Mouse (Mus musculus) hindbrain, embryonic 16.5 days (tissue): ENCODE measurements at regions not wholly inside any gene's neighbourhood (a gene's known extent, or its start where the extent isn't known, plus 50 kb on each side); places are given as distances from the start of the nearest gene placed in this dataset.

Source experiments
- ATAC-seq: fragments of 200-750 bp; cut with Nextera tagmentation; 2 replicates; pipeline ENCODE4 v1.8.0; 2017; ENCODE audit warnings: moderate TSS enrichment, moderate library complexity
- H3K27ac ChIP-seq: fragments of 300-500 bp; sonication (generic); 2 replicates; pipeline ENCODE4 v1.5.1; 2014; ENCODE audit warnings: low read depth, mild to moderate bottlenecking, control low read depth, low read length, moderate library complexity
- H3K27me3 ChIP-seq: fragments of 300-500 bp; sonication (generic); replicated peaks from 2 replicates; pipeline ENCODE4 v1.6.1; 2014; ENCODE audit warnings: low read length; ENCODE audit not compliant: control insufficient read depth, insufficient read depth
- H3K36me3 ChIP-seq: fragments of 300-500 bp; sonication (generic); 2 replicates; pipeline ENCODE4 v1.6.1; 2014; ENCODE audit warnings: mild to moderate bottlenecking, low read length, moderate library complexity, mixed read lengths; ENCODE audit not compliant: control insufficient read depth, insufficient read depth
- H3K4me1 ChIP-seq: fragments of 300-500 bp; sonication (generic); 2 replicates; pipeline ENCODE4 v1.6.1; 2014; ENCODE audit warnings: low read depth, low read length; ENCODE audit not compliant: control insufficient read depth, insufficient read depth
- H3K4me2 ChIP-seq: fragments of 300-500 bp; sonication (generic); 2 replicates; pipeline ENCODE4 v1.6.1; 2014; ENCODE audit warnings: mild to moderate bottlenecking, low read length, control low read depth, moderate library complexity
- H3K4me3 ChIP-seq: fragments of 300-500 bp; sonication (generic); 2 replicates; pipeline ENCODE4 v1.5.1; 2014; ENCODE audit warnings: mild to moderate bottlenecking, low read length, control low read depth, moderate library complexity
- H3K9ac ChIP-seq: fragments of 300-500 bp; sonication (generic); 2 replicates; pipeline ENCODE4 v1.6.1; 2014; ENCODE audit warnings: low read depth, mild to moderate bottlenecking, control low read depth, low read length, moderate library complexity
- H3K9me3 ChIP-seq: fragments of 300-500 bp; sonication (generic); 2 replicates; pipeline ENCODE4 v1.6.1; 2014; ENCODE audit warnings: mild to moderate bottlenecking, low read length, moderate library complexity; ENCODE audit not compliant: control insufficient read depth
- WGBS: fragments of 180-500 bp; shearing (Covaris S2); extraction: QIAGEN DNeasy Blood & Tissue Kit; methylation state at CpG from one replicate; pipeline ENCODE4 v1.1.7; 2014; 5-methylcytosine and 5-hydroxymethylcytosine counted together

DNA sequence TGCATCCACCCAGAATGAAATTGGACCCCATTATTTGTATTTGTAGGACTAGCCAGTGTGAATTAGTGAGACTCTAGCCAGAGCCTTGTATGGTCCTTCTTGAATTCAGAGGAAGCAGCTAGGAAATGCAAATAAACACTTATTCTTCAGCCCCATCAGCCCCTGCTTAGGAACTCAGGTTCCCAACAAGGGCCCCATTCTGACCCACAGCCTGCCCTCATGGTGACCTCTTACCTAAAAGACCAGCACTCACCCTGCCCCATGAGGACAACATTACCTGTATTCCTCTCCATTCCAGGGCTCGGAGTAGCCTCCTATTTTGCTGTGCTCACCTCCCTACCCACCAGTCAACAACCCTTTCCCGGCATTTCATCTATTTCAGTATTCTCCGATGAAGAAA, 283.6 kb upstream of the Noct start:
- Histone ChIP-seq H3K27me3 (no peaks in the 10 kb centered on the region), H3K4me1 (no peaks in the 10 kb centered on the region; the same call in 1 of the 2 replicates), H3K4me3 (no peak overlapping the region), H3K9ac (no peak overlapping the region), H3K4me2 (no peak overlapping the region), H3K36me3 (no peaks in the 10 kb centered on the region), H3K27ac (no peak overlapping the region), H3K9me3 (no peaks in the 10 kb centered on the region)
- whole genome bisulfite sequencing, result 61% methylated on average over 3 of the region's 3 CpGs
- ATAC-seq, result no peak

DNA sequence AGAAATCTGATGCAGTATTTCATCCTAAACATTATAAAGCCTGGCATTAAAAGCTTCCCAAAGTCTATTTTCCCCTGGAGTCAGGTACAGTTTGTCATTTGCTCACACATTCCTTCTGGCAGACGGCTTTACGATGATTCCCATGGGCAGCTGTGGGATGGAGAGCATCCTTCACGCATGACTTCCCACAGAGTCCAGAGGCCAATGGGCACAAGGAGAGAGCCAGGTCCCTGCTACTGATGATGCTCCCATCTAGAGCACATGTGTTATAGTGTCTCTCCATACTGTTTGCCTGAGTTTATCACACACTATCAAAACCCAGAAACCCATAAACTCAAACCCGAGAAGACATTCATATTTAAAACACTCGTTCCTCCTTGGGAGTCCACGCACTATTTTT, 270.8 kb upstream of the Noct start:
- 77% methylated on average over 6 of the region's 6 CpGs for WGBS

GRCm38 (mm10) chr3:50970386-50970785, 253.9 kb upstream of the Noct start:
- H3K27ac ChIP-seq, result no peak overlapping the region
- no peak overlapping the region for H3K4me3 ChIP-seq
- no peak overlapping the region for H3K4me2 ChIP-seq
- H3K27me3 ChIP-seq, result no peaks in the 10 kb centered on the region
- H3K9me3 ChIP-seq, result no peaks in the 10 kb centered on the region
- H3K9ac ChIP-seq, result no peak overlapping the region
- H3K4me1 ChIP-seq, result no peaks in the 10 kb centered on the region
- WGBS, result 97% methylated on average over 2 of the region's 2 CpGs
- H3K36me3 ChIP-seq, result no peaks in the 10 kb centered on the region
- no peak for ATAC-seq

More for the DNA sequence above, 270.8 kb upstream of the Noct start:
- H3K27me3 ChIP-seq, result no peaks in the 10 kb centered on the region
- H3K9ac ChIP-seq, result no peak overlapping the region
- H3K4me3 ChIP-seq, result no peak overlapping the region
- H3K4me1 ChIP-seq, result no peaks in the 10 kb centered on the region
- H3K9me3 ChIP-seq, result no peaks in the 10 kb centered on the region
- no peak for ATAC-seq
- no peaks in the 10 kb centered on the region for H3K36me3 ChIP-seq
- H3K27ac ChIP-seq, result no peak overlapping the region
- no peak overlapping the region for H3K4me2 ChIP-seq

GRCm38 (mm10) chr3:50973081-50973480, 251.2 kb upstream of the Noct start:
- H3K9ac ChIP-seq, result no peak overlapping the region
- no peak overlapping the region for H3K27ac ChIP-seq
- no peak overlapping the region for H3K4me3 ChIP-seq
- ATAC-seq, result peak; percentile 43; the same call in 1 of the 2 replicates
- no peaks in the 10 kb centered on the region for H3K4me1 ChIP-seq
- no peaks in the 10 kb centered on the region for H3K27me3 ChIP-seq
- no peaks in the 10 kb centered on the region for H3K9me3 ChIP-seq
- H3K4me2 ChIP-seq, result no peak overlapping the region
- 64% methylated on average over 6 of the region's 6 CpGs for WGBS
- no peaks in the 10 kb centered on the region for H3K36me3 ChIP-seq

DNA sequence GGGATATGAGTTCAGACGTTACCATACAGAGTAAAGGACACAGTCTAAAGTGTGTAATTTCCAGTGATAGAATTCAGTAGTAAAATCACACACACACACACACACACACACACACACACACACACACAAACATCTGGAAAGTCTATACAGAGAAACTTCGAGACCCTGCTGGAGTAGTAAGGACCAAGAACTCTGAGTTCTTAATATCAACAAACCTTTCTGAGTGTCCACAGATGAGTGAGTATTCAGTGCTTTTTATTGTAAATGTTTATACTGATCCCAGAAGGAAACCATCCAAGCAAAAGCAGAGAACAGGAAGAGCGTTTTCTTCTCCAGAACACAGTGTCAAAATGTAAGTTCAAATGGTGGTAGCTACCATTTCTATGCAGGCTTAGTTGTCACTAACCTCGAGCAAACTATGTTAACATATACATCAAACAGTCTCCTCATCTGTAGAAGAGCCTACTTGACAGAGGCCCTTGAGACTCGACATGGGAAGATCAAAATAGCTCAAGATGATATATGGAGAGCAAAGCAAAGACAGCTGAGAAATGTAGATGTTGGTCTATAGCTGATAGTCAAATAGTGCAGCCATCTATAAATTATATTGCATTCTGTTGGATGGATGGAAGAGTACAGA, 248.0 kb upstream of the Noct start:
- H3K4me3 ChIP-seq, result no peak overlapping the region
- WGBS, result 86% methylated on average over 5 of the region's 5 CpGs
- no peak for ATAC-seq
- H3K4me2 ChIP-seq, result no peak overlapping the region
- no peaks in the 10 kb centered on the region for H3K36me3 ChIP-seq
- no peak overlapping the region for H3K9ac ChIP-seq
- H3K27ac ChIP-seq, result no peak overlapping the region
- H3K4me1 ChIP-seq, result no peaks in the 10 kb centered on the region
- no peaks in the 10 kb centered on the region for H3K9me3 ChIP-seq
- no peaks in the 10 kb centered on the region for H3K27me3 ChIP-seq

- Histone ChIP-seq H3K9ac (no peak overlapping the region), H3K36me3 (no peaks in the 10 kb centered on the region), H3K27ac (no peak overlapping the region), H3K27me3 (no peaks in the 10 kb centered on the region), H3K4me2 (no peak overlapping the region), H3K4me1 (no peaks in the 10 kb centered on the region), H3K9me3 (no peaks in the 10 kb centered on the region), H3K4me3 (no peak overlapping the region)
- ATAC-seq, result no peak
- 79% methylated on average over 6 of the region's 6 CpGs for WGBS
Observed at GRCm38 (mm10) chr3:50976818-50977217, 247.4 kb upstream of the Noct start.

DNA sequence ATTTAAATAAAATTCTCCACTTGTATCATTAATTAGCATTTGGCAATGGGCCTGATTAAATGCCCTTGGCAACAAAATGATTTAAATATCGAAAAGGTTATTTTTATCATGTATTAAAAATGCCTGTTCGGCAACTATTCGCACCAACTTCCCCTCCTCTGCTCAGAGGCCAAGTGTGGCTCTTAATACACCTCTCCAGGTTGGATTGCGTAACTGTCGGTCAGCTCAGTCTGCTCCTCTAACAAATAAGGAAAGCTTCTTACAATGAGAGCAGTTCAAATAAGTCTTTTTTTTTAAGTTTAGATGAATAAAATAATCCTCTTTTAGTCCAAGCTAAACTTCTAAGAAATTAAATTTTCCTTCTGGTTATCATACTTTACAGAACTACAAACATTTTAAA, 245.6 kb upstream of the Noct start:
- Histone ChIP-seq H3K4me3 (no peak overlapping the region), H3K9ac (no peak overlapping the region), H3K27me3 (no peaks in the 10 kb centered on the region), H3K4me2 (no peak overlapping the region), H3K36me3 (no peaks in the 10 kb centered on the region), H3K4me1 (no peaks in the 10 kb centered on the region), H3K9me3 (no peaks in the 10 kb centered on the region), H3K27ac (no peak overlapping the region)
- WGBS, result 90% methylated on average over 5 of the region's 5 CpGs
- ATAC-seq, result no peak

- Histone ChIP-seq H3K4me2 (no peak overlapping the region), H3K27ac (no peak overlapping the region), H3K9me3 (no peaks in the 10 kb centered on the region), H3K27me3 (no peaks in the 10 kb centered on the region), H3K9ac (no peak overlapping the region), H3K4me1 (no peaks in the 10 kb centered on the region), H3K4me3 (no peak overlapping the region), H3K36me3 (no peaks in the 10 kb centered on the region)
- no peak for ATAC-seq
- 83% methylated on average over 3 of the region's 3 CpGs for WGBS
Observed at GRCm38 (mm10) chr3:50979592-50979991, 244.7 kb upstream of the Noct start.

GRCm38 (mm10) chr3:50981751-50982150, 242.5 kb upstream of the Noct start:
- no peak overlapping the region for H3K9ac ChIP-seq
- 88% methylated on average over 7 of the region's 7 CpGs for WGBS
- H3K4me2 ChIP-seq, result no peak overlapping the region
- H3K4me1 ChIP-seq, result no peaks in the 10 kb centered on the region
- no peaks in the 10 kb centered on the region for H3K27me3 ChIP-seq
- ATAC-seq, result no peak
- no peak overlapping the region for H3K4me3 ChIP-seq
- no peaks in the 10 kb centered on the region for H3K36me3 ChIP-seq
- H3K27ac ChIP-seq, result no peak overlapping the region
- H3K9me3 ChIP-seq, result no peaks in the 10 kb centered on the region

GRCm38 (mm10) chr3:50982649-50983048, 241.6 kb upstream of the Noct start:
- Histone ChIP-seq H3K9me3 (no peaks in the 10 kb centered on the region), H3K27ac (no peak overlapping the region), H3K4me3 (no peak overlapping the region), H3K4me2 (no peak overlapping the region), H3K9ac (no peak overlapping the region), H3K36me3 (no peaks in the 10 kb centered on the region), H3K27me3 (no peaks in the 10 kb centered on the region), H3K4me1 (no peaks in the 10 kb centered on the region)
- 54% methylated on average over 9 of the region's 9 CpGs for WGBS
- no peak for ATAC-seq
